Mouse (Mus musculus): Measurements from ENCODE around the gene Atp2b4. TPM values are rescaled to one million over a fixed set of nuclear protein-coding genes. Genes with fewer than 3 reads are reported as not detected.

Atp2b4 gene
- total and polyA plus RNA-seq, 2 experiments from 2014 or later, result 11.4 to 69.1 TPM

DNA sequence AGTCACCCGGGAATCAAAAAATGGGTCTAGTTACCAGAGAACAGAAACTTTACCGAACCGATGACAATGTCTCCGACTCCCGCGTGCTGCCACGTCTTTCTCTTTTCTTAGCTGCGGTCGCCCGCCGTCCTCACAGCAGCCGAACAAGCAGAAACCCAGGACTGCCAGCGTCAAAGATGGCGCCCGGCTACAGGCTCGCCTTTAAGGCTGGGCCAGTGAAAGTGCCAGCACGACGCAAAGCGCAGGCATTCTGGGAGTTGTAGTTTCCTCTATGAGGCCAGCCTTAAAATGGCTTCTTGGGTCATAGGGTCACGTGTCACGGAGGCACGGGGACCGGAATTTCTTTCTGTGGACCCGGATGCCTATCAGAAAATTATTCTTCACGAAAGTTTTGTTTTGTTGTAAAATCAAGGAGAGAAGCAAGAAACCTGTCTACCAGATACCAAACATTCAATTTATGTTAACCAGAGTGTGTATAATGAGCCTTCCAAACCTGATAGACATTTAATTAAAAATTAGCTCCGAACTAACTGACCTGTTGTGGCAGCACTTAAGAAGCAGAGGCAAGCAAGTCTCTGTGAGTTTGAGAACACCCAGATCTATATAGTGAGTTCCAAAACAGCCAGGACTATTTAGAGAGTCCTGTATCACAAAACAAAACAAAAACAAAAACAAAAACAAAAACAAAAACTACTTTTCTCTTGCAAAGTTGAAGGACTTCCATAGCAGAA, 139.5 kb downstream of the Atp2b4 start, which contains the start of gene Gm38394:
Gm38394 (minus strand) TSS at position 116 of the 731 bp plus-strand sequence.
- TF ChIP-seq CTCF (IDR thresholded peaks at IDR 0.05; ENCODE audit: low read depth), result no peak
- Histone ChIP-seq H3K27ac (ENCODE audit: low read depth, low read length) (peak within 1 kb of the TSS; percentile 96), H3K4me1 (ENCODE audit: insufficient read depth) (peaks cover 27% of the 10 kb centered on the region), H3K9ac (peak within 1 kb of the TSS; percentile 79), H3K36me3 (ENCODE audit: insufficient read depth) (peaks cover 11% of the 10 kb centered on the region; the same call in 1 of the 2 replicates), H3K27me3 (ENCODE audit: insufficient read depth, low read length) (no peaks in the 10 kb centered on the region), H3K9me3 (ENCODE audit: low read length) (no peaks in the 10 kb centered on the region), H3K4me3 (ENCODE audit: low read depth, low read length) (peak within 1 kb of the TSS; percentile 91), H3K4me2 (ENCODE audit: low read depth) (peak within 1 kb of the TSS; percentile 95)
- 1% methylated on average over 26 of the region's 26 CpGs for WGBS
- DNase-seq (peak; percentile 96), ATAC-seq (peak; percentile 99)

- H3K9me3 ChIP-seq (ENCODE audit: low read length), result no peaks in the 10 kb centered on the region
- peak within 1 kb of the TSS; percentile 79 for H3K9ac ChIP-seq
- no peaks in the 10 kb centered on the region for H3K27me3 ChIP-seq (ENCODE audit: insufficient read depth, low read length)
- DNase-seq (peak; percentile 84), ATAC-seq (peak; percentile 85)
- H3K4me3 ChIP-seq (ENCODE audit: low read depth, low read length), result peak within 1 kb of the TSS; percentile 91
- H3K27ac ChIP-seq (ENCODE audit: low read depth, low read length), result peak within 1 kb of the TSS; percentile 96
- no peak for TF ChIP-seq CTCF (IDR thresholded peaks at IDR 0.05; ENCODE audit: low read depth)
- H3K4me2 ChIP-seq (ENCODE audit: low read depth), result peak within 1 kb of the TSS; percentile 95
- under 1% methylated on average over 39 of the region's 41 CpGs for WGBS
- H3K4me1 ChIP-seq (ENCODE audit: insufficient read depth), result peaks cover 27% of the 10 kb centered on the region
- peaks cover 11% of the 10 kb centered on the region; the same call in 1 of the 2 replicates for H3K36me3 ChIP-seq (ENCODE audit: insufficient read depth)
Observed at GRCm38 (mm10) chr1:133660466-133661202, 140.2 kb downstream of the Atp2b4 start, which contains the start of gene Zbed6. Zbed6 (minus strand) TSS chr1:133660885.

- DNase-seq (no peak), ATAC-seq (no peak)
- Histone ChIP-seq H3K4me3 (ENCODE audit: low read depth, low read length) (no peak overlapping the region), H3K36me3 (ENCODE audit: insufficient read depth) (peaks cover 11% of the 10 kb centered on the region; the same call in 1 of the 2 replicates), H3K27me3 (ENCODE audit: insufficient read depth, low read length) (no peaks in the 10 kb centered on the region), H3K4me2 (ENCODE audit: low read depth) (no peak overlapping the region), H3K9me3 (ENCODE audit: low read length) (no peaks in the 10 kb centered on the region), H3K9ac (no peak overlapping the region), H3K27ac (ENCODE audit: low read depth, low read length) (no peak overlapping the region), H3K4me1 (ENCODE audit: insufficient read depth) (peaks cover 27% of the 10 kb centered on the region)
- no peak for TF ChIP-seq CTCF (IDR thresholded peaks at IDR 0.05; ENCODE audit: low read depth)
- WGBS, result 82% methylated on average over 3 of the region's 3 CpGs
Observed at GRCm38 (mm10) chr1:133658878-133659277, 142.0 kb downstream of the Atp2b4 start.

DNA sequence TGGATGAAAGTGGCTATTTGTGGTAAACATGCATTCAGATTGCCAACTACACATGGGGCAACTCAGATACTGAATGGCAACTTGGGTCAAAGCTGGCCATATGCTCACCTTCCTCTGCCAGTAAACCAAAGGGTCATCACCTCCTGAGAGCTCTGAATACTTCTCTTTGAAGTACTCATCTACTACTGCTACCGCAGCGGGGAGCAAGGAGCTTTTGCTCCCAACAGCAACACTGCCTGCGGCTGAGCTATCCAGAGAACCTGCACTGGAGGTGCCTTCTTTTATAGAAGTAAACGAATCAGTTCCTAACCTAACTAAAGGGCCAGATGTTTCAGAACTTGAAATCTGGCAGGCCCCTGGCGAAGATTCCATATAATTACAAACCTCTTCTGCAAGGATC, 144.0 kb downstream of the Atp2b4 start:
- no peak for TF ChIP-seq CTCF (IDR thresholded peaks at IDR 0.05; ENCODE audit: low read depth)
- Histone ChIP-seq H3K4me3 (ENCODE audit: low read depth, low read length) (no peak overlapping the region), H3K4me1 (ENCODE audit: insufficient read depth) (peaks cover 27% of the 10 kb centered on the region), H3K9me3 (ENCODE audit: low read length) (no peaks in the 10 kb centered on the region), H3K27ac (ENCODE audit: low read depth, low read length) (no peak overlapping the region), H3K4me2 (ENCODE audit: low read depth) (no peak overlapping the region), H3K27me3 (ENCODE audit: insufficient read depth, low read length) (no peaks in the 10 kb centered on the region), H3K9ac (no peak overlapping the region), H3K36me3 (ENCODE audit: insufficient read depth) (peaks cover 11% of the 10 kb centered on the region; the same call in 1 of the 2 replicates)
- WGBS, result 69% methylated on average over 5 of the region's 5 CpGs
- ATAC-seq (no peak), DNase-seq (no peak)

DNA sequence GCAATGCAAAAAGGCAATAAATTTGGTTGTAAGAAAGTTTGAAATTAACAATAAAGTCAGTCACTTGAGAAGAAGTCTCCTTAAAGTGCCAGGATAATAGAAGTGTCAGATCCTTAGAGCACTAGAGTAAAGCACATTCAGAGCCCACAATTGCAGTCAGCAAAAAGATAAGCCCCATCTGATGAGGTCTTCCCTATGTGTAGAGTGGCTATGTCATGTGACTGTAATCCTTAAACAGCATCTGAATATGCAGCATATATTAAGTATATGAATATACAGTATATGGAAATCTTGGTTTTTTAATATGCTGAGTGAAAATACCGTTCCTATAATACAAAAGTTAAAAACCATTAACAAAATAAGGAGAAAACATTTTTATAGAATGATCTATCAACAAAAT, 147.8 kb downstream of the Atp2b4 start:
- no peak for ATAC-seq

GRCm38 (mm10) chr1:133650288-133651055, 150.4 kb downstream of the Atp2b4 start:
- ATAC-seq (no peak), DNase-seq (no peak)
- H3K9ac ChIP-seq, result no peak overlapping the region
- no peak overlapping the region for H3K4me2 ChIP-seq (ENCODE audit: low read depth)
- WGBS, result 95% methylated on average over 7 of the region's 7 CpGs
- H3K9me3 ChIP-seq (ENCODE audit: low read length), result no peaks in the 10 kb centered on the region
- H3K4me1 ChIP-seq (ENCODE audit: insufficient read depth), result no peaks in the 10 kb centered on the region
- no peak for TF ChIP-seq CTCF (IDR thresholded peaks at IDR 0.05; ENCODE audit: low read depth)
- H3K4me3 ChIP-seq (ENCODE audit: low read depth, low read length), result no peak overlapping the region
- H3K27ac ChIP-seq (ENCODE audit: low read depth, low read length), result no peak overlapping the region
- H3K27me3 ChIP-seq (ENCODE audit: insufficient read depth, low read length), result no peaks in the 10 kb centered on the region
- H3K36me3 ChIP-seq (ENCODE audit: insufficient read depth), result peaks cover 18% of the 10 kb centered on the region

More for the DNA sequence above, 147.8 kb downstream of the Atp2b4 start:
- no peak for TF ChIP-seq CTCF (IDR thresholded peaks at IDR 0.05; ENCODE audit: low read depth)
- Histone ChIP-seq H3K4me1 (ENCODE audit: insufficient read depth) (peaks cover 13% of the 10 kb centered on the region; the same call in 1 of the 2 replicates), H3K36me3 (ENCODE audit: insufficient read depth) (peaks cover 11% of the 10 kb centered on the region; the same call in 1 of the 2 replicates), H3K4me3 (ENCODE audit: low read depth, low read length) (no peak overlapping the region), H3K4me2 (ENCODE audit: low read depth) (no peak overlapping the region), H3K9me3 (ENCODE audit: low read length) (no peaks in the 10 kb centered on the region), H3K27me3 (ENCODE audit: insufficient read depth, low read length) (no peaks in the 10 kb centered on the region), H3K27ac (ENCODE audit: low read depth, low read length) (no peak overlapping the region), H3K9ac (no peak overlapping the region)
- 84% methylated on average over 1 of the region's 1 CpGs for WGBS
- DNase-seq, result no peak

Small RNAs within 50 kb of the gene (microRNA-seq; reads per million reads assigned to microRNA genes)
- 1.3 to 2.7 reads per million in 2 experiments for gene Mir6903

Other genes starting within 250 kb of the Atp2b4 start
- 199 and 291 TPM in 2 replicates for gene Snrpe, start 190.8 kb downstream of the Atp2b4 start, total RNA-seq (2014; rRNA removed)
- gene Snrpe, start 190.8 kb downstream of the Atp2b4 start, polyA plus RNA-seq (2015; fragmentation: Nextera tagmentation; extraction: Ambion mirVana), result 418 and 566 TPM in 2 replicates
- 5.7 and 6.4 TPM in 2 replicates for gene Zbed6, start 140.2 kb downstream of the Atp2b4 start, total RNA-seq (2014; rRNA removed)
- gene Zbed6, start 140.2 kb downstream of the Atp2b4 start, polyA plus RNA-seq (2015; fragmentation: Nextera tagmentation; extraction: Ambion mirVana), result not detected in 2 replicates
- gene Gm38394, start 139.7 kb downstream of the Atp2b4 start, total RNA-seq (2014; rRNA removed), result 7.0 and 10.0 TPM in 2 replicates
- gene Gm38394, start 139.7 kb downstream of the Atp2b4 start, polyA plus RNA-seq (2015; fragmentation: Nextera tagmentation; extraction: Ambion mirVana), result 0.78 and 1.4 TPM in 2 replicates
- 0.14 TPM in 1 of 2 replicates, not detected in the other for gene Lax1, start 110.9 kb downstream of the Atp2b4 start, total RNA-seq (2014; rRNA removed)
- gene Lax1, start 110.9 kb downstream of the Atp2b4 start, polyA plus RNA-seq (2015; fragmentation: Nextera tagmentation; extraction: Ambion mirVana), result 0.10 TPM in 1 of 2 replicates, not detected in the other
- 2.9 and 5.1 TPM in 2 replicates for gene Optc, start 107.0 kb upstream of the Atp2b4 start, total RNA-seq (2014; rRNA removed)
- gene Optc, start 107.0 kb upstream of the Atp2b4 start, polyA plus RNA-seq (2015; fragmentation: Nextera tagmentation; extraction: Ambion mirVana), result 1.8 and 2.4 TPM in 2 replicates
- gene Prelp, start 120.4 kb upstream of the Atp2b4 start, total RNA-seq (2014; rRNA removed), result 1.8 and 2.4 TPM in 2 replicates
- 3.8 and 5.0 TPM in 2 replicates for gene Prelp, start 120.4 kb upstream of the Atp2b4 start, polyA plus RNA-seq (2015; fragmentation: Nextera tagmentation; extraction: Ambion mirVana)
- gene Fmod, start 236.2 kb upstream of the Atp2b4 start, total RNA-seq (2014; rRNA removed), result 7.0 and 14.2 TPM in 2 replicates
- gene Fmod, start 236.2 kb upstream of the Atp2b4 start, polyA plus RNA-seq (2015; fragmentation: Nextera tagmentation; extraction: Ambion mirVana), result 14.7 and 19.6 TPM in 2 replicates